Mouse (Mus musculus) thymus, postnatal 36 days (tissue): ENCODE data around the gene Lasp1.
A peak's percentile ranks its signal among the peaks of the same experiment; 100 is the strongest.

Experiments used
- DNase-seq, 2 experiments: peaks; one replicate each; pipeline ENCODE4 v3.0.0; 2022; ENCODE audit warnings: mixed read lengths in 2 of 2

Lasp1 gene

DNA sequence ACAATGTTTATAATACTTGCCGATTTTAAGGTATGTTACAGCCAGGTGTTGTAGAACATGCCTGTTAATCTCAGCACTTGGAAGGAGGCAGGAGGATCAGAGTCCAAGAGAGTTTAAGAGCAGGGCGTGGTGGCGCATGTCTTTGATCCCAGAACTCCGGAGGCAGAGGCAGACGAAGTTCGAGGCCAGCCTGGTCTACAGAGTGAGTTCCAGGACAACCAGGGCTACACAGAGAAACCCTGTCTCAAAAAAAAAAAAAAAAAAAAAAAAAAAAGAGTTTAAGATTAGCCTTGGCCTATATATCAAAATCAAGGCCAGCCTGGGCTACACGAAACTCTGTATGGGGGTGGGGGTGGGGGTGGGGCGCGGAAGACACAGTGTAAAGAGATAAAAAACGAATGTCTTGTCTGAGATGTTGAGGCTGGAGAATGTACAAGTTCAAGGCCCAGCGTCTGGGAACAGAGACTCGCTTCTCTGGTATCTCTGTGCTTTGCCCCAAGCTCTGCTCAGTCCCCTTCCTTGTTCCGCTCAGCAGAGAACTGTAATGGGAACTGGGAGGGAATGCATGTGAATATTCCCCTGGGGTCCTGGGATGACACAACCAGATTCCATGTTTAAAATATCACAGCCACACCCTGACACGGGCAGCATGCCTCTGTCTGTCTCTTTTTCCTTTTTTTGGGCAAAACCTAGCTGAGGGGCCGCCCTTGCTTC, 1.3 kb upstream of the Lasp1 start:
- DNase-seq, result no peak

DNA sequence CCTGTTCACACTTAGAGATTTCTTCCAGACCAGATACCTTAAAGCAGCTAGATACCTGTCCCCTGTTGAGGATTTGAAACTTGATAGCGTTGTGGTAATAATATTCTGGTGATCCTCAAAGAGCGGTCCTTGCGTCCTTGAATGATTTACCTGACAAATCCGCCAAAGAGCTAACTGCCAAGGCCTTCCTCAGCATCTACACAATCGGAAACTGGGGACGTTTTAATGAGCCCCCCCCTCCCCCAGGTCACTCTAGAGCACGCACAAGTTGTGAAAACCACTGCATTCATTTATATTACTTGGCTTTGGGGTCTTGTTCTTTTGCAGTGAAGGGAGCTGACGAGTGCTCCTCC, 741 bp upstream of the Lasp1 start:
- no peak for DNase-seq

- DNase-seq, result peak; percentile 87 to 89
Observed at GRCm38 (mm10) chr11:97799146-97799993, 570 bp downstream of the Lasp1 start.

DNA sequence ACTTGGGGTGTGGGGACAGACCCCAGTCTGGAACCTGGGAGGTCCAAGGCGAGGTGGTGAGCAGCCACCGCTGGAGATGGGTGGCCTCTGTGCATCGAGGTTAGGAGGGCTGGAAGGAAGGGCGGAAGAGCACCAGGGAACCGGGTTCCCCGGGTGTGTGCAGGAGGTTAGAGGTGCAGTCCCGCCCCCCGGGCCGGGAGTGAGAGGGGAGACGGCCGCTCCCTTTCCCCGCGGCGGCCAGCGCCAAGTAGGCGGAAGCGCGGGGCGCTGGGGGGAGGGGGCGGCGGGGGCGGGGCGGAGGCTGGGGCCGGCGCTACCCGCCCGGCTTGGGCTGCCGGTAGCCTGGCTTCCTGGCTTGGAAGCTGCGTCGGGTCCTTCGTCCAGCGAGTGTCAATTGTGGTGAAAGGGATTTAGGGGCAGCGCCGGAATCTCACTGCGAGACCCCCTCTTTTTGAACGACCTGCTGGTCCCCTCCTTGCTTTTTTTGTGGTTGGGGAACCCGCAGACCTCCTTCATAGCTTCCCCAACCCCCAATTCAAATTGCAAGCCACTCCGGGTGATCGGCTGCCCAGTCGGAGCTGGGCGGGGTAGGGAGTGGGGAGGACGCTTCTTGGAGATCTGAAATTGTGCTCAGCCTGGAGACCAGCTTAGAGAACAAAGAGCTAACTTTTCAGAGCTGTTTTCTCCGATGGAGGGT, 1.3 kb downstream of the Lasp1 start:
- peak; percentile 84 to 89 for DNase-seq

DNA sequence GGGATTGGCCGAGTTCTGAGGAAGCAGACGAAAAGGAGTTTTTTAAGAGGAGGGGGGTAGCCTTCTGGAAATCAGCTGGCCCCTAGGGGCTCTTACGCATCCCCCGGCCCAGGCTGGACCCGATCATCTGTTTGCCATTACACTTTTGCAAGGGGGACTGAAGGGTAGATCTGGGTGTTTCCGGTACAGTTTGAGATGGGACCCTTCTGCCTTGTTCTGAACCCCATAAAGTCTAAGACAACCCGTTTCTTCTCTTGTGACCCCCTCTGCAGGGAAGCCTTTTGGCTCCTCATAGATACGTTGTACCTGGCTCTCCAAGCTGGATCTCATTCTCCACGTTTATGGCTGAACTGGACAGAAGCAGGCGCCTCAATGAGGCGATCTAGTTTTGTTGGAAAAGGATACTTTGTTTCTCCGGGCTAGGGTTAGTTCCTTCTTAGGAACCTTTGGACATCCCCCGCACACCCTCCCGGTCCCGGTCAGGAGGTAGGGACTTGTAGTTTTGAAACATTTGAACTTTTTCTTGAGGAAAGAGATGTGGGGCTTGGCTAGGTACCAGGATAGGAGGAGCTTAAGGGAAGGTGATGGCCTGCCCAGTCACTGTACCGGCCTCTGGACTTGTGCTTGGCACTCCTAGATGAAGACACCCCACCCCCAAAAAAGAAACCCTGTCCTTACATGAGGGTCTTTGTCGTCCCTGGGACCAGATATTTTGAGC, 2.0 kb downstream of the Lasp1 start:
- DNase-seq, result peak in 1 of 2 experiments; percentile 49

DNA sequence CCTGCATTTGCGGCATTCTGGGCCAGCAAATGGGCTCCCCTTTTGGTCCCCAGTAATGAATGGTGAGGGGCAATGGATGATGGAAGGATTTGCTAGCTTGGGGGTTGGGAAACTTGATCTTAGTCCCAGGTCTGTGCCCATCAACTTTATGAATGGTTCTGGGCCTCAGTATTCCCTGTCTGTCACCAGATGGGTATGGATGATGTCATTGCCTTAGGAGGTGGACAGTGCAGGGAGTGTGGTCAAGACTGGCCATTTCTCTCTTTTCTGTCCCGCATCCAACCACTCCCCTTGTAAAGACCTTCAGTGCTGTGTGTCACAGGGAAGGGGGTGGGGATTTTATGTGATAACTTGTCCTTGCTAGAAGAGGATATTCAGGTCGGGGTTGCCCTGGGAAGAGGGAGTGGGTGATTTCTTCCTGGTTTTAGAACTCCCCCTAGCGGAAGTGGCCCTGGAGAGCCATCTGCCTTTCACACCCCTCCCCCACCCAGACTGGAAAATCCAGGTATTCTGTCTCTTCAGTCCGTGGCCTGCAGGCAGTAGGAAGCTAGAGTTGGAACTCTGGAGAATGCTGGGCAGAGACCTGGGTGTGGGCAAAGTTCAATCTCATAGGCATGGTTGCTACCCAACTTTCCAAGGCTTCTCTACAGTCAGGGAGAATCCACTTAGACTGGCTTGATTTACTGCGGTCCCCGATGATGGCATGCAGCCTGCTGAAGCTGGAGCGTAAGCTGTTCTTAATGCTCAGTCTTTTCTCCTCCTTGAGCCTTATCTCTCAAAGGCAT, 2.8 kb downstream of the Lasp1 start:
- no peak for DNase-seq

DNA sequence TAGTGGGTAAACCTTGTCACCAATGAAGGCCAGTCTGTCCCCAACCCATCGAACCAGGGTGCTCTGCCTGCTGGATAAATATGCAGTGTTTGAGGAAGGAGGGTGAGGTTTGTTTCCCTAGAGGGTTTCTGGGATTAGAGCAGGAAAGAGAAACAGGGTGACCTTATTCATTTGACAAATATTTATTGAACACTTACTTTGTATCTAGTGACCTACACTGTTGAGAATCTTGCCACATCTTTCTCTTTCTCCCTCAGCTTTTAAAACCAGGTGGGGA, 3.3 kb downstream of the Lasp1 start:
- no peak for DNase-seq

DNA sequence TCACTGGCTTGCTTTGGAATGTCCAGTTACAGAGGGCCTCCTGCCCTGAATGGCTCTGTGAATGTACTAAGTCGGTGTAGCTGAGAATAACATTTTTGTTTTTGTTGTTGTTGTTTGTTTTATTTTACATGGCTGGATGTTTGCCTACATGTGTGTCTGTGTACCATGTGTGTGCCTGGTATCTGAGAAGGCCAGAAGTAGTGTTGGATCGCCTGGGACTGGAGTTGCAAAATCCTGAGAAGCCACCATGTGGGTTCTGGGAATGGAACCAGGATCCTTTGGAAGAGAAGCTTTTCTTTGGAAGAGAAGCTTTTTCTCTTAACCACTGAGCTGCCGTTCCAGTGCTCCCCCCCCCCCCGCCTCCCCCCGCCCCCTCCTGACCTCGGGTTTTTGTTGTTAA, 3.7 kb downstream of the Lasp1 start:
- DNase-seq, result no peak

DNA sequence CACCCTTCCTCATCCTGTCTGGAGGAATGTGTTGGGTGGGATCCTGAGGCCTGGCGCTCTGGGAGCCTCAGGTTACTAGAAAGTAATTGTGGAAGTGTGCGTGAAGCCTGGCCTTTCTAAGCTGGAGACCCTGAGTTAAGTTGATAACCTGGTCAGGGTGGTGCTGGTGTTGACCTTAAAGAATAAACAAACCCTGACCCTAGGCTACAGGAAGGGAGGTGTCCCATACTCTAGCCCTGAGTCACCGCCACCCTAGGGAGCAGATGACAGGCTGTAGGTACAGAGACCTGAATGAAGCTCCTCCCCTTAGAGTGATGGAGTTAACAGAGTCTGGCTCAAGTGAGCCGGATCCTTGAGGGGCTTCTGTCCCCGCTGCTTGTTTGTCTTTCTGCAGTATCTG, 5.0 kb downstream of the Lasp1 start:
- no peak for DNase-seq

- no peak for DNase-seq
Observed at GRCm38 (mm10) chr11:97804841-97805661, 6.3 kb downstream of the Lasp1 start.

GRCm38 (mm10) chr11:97805662-97806612, 7.1 kb downstream of the Lasp1 start:
- no peak for DNase-seq

- DNase-seq, result no peak
Observed at GRCm38 (mm10) chr11:97806613-97806964, 7.8 kb downstream of the Lasp1 start.

DNA sequence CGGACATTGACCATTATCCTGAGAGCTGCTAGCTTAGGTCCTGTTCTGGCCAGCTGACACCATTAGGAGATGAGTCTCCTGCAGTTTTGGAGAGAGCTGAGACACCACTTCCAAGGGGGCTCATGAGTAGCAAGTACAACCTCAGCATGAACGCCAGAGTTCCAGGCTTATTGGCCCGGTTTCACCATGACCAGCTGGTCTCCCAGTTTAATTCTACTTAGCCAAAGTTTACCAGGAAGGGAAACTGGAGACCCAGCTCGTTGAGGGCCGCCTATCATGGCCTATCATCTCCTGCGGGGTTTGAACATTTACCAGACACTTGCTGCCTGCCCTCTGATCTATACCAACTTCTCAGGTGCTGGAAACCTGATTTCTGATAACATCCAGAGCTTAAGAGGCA, 8.8 kb downstream of the Lasp1 start:
- no peak for DNase-seq

GRCm38 (mm10) chr11:97808093-97808492, 9.3 kb downstream of the Lasp1 start:
- peak; percentile 49 to 60 for DNase-seq

DNA sequence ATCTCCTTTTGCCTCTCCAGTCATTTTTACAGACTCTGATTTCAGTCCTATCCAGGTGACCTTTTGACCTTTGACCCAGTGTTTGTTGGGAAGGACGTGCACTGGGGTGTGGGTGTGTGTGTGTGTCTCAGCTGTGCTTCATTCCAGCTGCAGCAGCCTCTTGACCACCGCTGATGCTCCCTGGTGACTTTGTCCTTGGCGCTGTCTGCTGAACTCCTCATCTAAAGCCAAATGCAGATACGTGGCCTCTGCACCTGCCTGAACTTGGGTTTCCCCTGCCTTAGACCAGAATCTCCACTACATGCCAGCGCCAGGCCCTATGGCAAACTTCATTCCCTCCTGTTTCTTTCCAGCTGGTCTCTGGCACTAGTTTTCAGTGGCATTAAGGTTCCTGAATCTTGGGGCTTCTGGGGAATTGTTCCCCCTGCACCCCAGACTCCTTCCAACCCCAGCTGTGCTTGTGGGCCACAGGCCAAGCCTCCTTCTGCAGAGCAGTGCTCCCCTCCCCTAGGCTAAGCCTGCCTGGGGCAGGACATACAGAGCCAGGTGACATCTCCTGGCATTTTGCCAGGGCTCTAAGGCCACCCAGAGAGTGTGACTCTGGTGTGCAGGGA, 9.9 kb downstream of the Lasp1 start:
- DNase-seq, result no peak

- no peak for DNase-seq
Observed at GRCm38 (mm10) chr11:97809235-97810121, 10.7 kb downstream of the Lasp1 start.

GRCm38 (mm10) chr11:97810356-97810755, 11.6 kb downstream of the Lasp1 start:
- DNase-seq, result peak; percentile 45 to 50

GRCm38 (mm10) chr11:97810970-97811369, 12.2 kb downstream of the Lasp1 start:
- no peak for DNase-seq
